Mouse (Mus musculus) stomach, postnatal 0 days (tissue): ENCODE measurements around the gene Retreg3.
A peak's percentile ranks its signal among the peaks of the same experiment; 100 is the strongest.

Experiments
- CTCF ChIP-seq: IDR thresholded peaks from 2 replicates; pipeline ENCODE4 v1.5.1; 2016; ENCODE audit warnings: antibody characterized with exemption, low read depth, mild to moderate bottlenecking, moderate library complexity
- EP300 ChIP-seq: optimal IDR thresholded peaks from 2 replicates; pipeline ENCODE3; 2016; ENCODE audit warnings: antibody characterized with exemption

- TF ChIP-seq EP300 (peak; percentile 79), CTCF (no peak)
Observed at GRCm38 (mm10) chr11:101103011-101103410, 16.7 kb downstream of the Retreg3 start.
